Mouse (Mus musculus) limb, embryonic 12.5 days (tissue): ENCODE measurements around the gene Rab3a. TPM values are rescaled to one million over a fixed set of nuclear protein-coding genes. Genes with fewer than 3 reads are reported as not detected.

Source experiments
- ATAC-seq: fragments of 200-750 bp; cut with Nextera tagmentation; 2 replicates; pipeline ENCODE4 v1.8.0; 2017; ENCODE audit warnings: low read depth, moderate TSS enrichment; ENCODE audit not compliant: insufficient number of reproducible peaks, insufficient read depth, low FRiP score, low TSS enrichment
- H3K27ac ChIP-seq: fragments of 300-500 bp; sonication (generic); 2 replicates; pipeline ENCODE4 v1.5.1; 2016; ENCODE audit warnings: mild to moderate bottlenecking, moderate library complexity
- H3K27me3 ChIP-seq: fragments of 300-500 bp; sonication (generic); 2 replicates; pipeline ENCODE4 v1.6.1; 2016; ENCODE audit warnings: mild to moderate bottlenecking, moderate library complexity
- H3K36me3 ChIP-seq: fragments of 300-500 bp; sonication (generic); 2 replicates; pipeline ENCODE4 v1.6.1; 2016; ENCODE audit warnings: mild to moderate bottlenecking, moderate library complexity
- H3K4me1 ChIP-seq: fragments of 300-500 bp; sonication (generic); replicated peaks from 2 replicates; pipeline ENCODE4 v1.6.1; 2016
- H3K4me2 ChIP-seq: fragments of 300-500 bp; sonication (generic); 2 replicates; pipeline ENCODE4 v1.6.1; 2016; ENCODE audit warnings: mild to moderate bottlenecking, moderate library complexity
- H3K4me3 ChIP-seq: fragments of 300-500 bp; sonication (generic); replicated peaks from 2 replicates; pipeline ENCODE4 v1.5.1; 2016; ENCODE audit warnings: mild to moderate bottlenecking
- H3K9ac ChIP-seq: fragments of 300-500 bp; sonication (generic); replicated peaks from 2 replicates; pipeline ENCODE4 v1.6.1; 2016; ENCODE audit warnings: mild to moderate bottlenecking, moderate library complexity
- H3K9me3 ChIP-seq: fragments of 300-500 bp; sonication (generic); 2 replicates; pipeline ENCODE4 v1.6.1; 2016; ENCODE audit warnings: mild to moderate bottlenecking, moderate library complexity
- WGBS: fragments of 180-500 bp; shearing (Covaris S2); methylation state at CpG from one replicate; pipeline ENCODE4 v1.1.7; 2016; 5-methylcytosine and 5-hydroxymethylcytosine counted together
- polyA plus RNA-seq: library from polyadenylated mRNA; unstranded; fragments of >200 nt; fragmentation: Nextera tagmentation; extraction: Ambion mirVana; gene quantifications from 2 replicates; pipeline ENCODE4 v1.2.1, GENCODE M21; 2016

Rab3a gene
- 13.7 and 13.8 TPM in 2 replicates for polyA plus RNA-seq

GRCm38 (mm10) chr8:70754043-70754870, at the start of gene Rab3a:
Rab3a (plus strand) TSS chr8:70754679.
- Histone ChIP-seq H3K36me3 (peaks cover 26% of the 10 kb centered on the region), H3K9ac (peak within 1 kb of the TSS; percentile 79), H3K4me1 (peaks cover 34% of the 10 kb centered on the region), H3K27me3 (peaks cover 6% of the 10 kb centered on the region), H3K4me3 (peak within 1 kb of the TSS; percentile 69), H3K4me2 (peak within 1 kb of the TSS; percentile 96), H3K9me3 (no peaks in the 10 kb centered on the region), H3K27ac (peak within 1 kb of the TSS; percentile 82)
- WGBS = 8% methylated on average over 37 of the region's 37 CpGs
- peak; percentile 97 for ATAC-seq

GRCm38 (mm10) chr8:70708281-70708680, 46.2 kb upstream of the Rab3a start:
- Histone ChIP-seq H3K9me3 (0 out of 2 replicates have a peak, but pooled peaks cover 4% of the 10 kb centered on the region), H3K27ac (no peak overlapping the region), H3K4me3 (no peak overlapping the region), H3K36me3 (peaks cover 4% of the 10 kb centered on the region; the same call in 1 of the 2 replicates), H3K9ac (no peak overlapping the region), H3K4me2 (no peak overlapping the region), H3K4me1 (no peaks in the 10 kb centered on the region), H3K27me3 (no peaks in the 10 kb centered on the region)
- no peak for ATAC-seq
- WGBS = 89% methylated on average over 14 of the region's 14 CpGs

DNA sequence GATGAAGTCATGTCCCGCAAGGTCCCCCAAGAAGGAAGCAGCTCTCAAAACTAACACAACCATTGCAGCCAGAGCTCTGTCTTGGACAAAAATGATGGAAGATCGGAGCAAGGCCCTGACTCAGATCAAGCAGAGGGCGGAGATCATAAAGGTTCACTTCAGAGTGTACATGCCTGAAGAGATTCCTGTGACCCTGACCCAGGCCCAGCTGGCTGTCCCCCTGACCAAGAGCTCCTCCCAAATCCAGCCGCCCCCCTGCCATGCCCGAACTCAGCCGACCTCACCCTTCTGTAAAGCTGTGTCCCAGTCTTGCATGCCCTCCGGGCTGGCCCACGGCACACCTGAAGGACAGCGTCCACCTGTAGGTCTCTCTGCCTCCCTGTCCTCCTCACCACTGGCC, 44.7 kb upstream of the Rab3a start:
- Histone ChIP-seq H3K27me3 (no peaks in the 10 kb centered on the region), H3K4me1 (no peaks in the 10 kb centered on the region), H3K4me2 (no peak overlapping the region), H3K36me3 (no peaks in the 10 kb centered on the region), H3K4me3 (no peak overlapping the region), H3K27ac (no peak overlapping the region), H3K9me3 (0 out of 2 replicates have a peak, but pooled peaks cover 4% of the 10 kb centered on the region), H3K9ac (no peak overlapping the region)
- WGBS = 88% methylated on average over 9 of the region's 9 CpGs
- ATAC-seq = no peak

GRCm38 (mm10) chr8:70710296-70710695, 44.2 kb upstream of the Rab3a start:
- H3K9ac ChIP-seq = no peak overlapping the region
- no peak overlapping the region for H3K4me3 ChIP-seq
- no peaks in the 10 kb centered on the region for H3K4me1 ChIP-seq
- no peaks in the 10 kb centered on the region for H3K27me3 ChIP-seq
- 88% methylated on average over 1 of the region's 1 CpGs for WGBS
- no peak overlapping the region for H3K4me2 ChIP-seq
- no peak overlapping the region for H3K27ac ChIP-seq
- no peaks in the 10 kb centered on the region for H3K36me3 ChIP-seq
- 0 out of 2 replicates have a peak, but pooled peaks cover 4% of the 10 kb centered on the region for H3K9me3 ChIP-seq
- ATAC-seq = no peak

GRCm38 (mm10) chr8:70711041-70711440, 43.4 kb upstream of the Rab3a start:
- H3K9me3 ChIP-seq = 0 out of 2 replicates have a peak, but pooled peaks cover 4% of the 10 kb centered on the region
- H3K27me3 ChIP-seq = no peaks in the 10 kb centered on the region
- H3K4me3 ChIP-seq = no peak overlapping the region
- H3K9ac ChIP-seq = no peak overlapping the region
- H3K27ac ChIP-seq = no peak overlapping the region
- H3K4me2 ChIP-seq = no peak overlapping the region
- H3K36me3 ChIP-seq = no peaks in the 10 kb centered on the region
- 87% methylated on average over 11 of the region's 11 CpGs for WGBS
- no peaks in the 10 kb centered on the region for H3K4me1 ChIP-seq
- ATAC-seq = no peak

DNA sequence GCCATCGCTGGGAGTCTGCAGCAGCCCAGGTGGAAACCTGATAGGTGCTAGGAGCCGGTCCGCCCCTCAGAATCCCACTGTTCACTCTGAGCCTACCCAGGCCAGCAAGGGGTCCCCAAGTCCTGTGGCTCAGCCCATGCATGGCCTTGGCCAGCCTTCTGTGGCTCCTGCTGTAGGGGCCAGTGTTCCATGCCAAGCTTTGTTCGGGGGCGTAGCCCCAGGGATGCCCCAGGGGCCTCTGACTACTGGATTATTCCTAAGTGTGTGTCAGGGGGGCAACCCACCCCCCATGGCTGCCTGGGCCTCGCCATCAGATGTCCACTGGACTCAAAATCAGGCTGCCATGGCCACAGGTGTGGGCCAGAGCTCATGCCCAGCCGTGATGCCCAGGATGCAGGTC, 40.5 kb upstream of the Rab3a start:
- Histone ChIP-seq H3K4me2 (no peak overlapping the region), H3K4me1 (no peaks in the 10 kb centered on the region), H3K9ac (no peak overlapping the region), H3K27ac (no peak overlapping the region; the same call in 1 of the 2 replicates), H3K4me3 (no peak overlapping the region), H3K27me3 (no peaks in the 10 kb centered on the region), H3K9me3 (no peaks in the 10 kb centered on the region), H3K36me3 (no peaks in the 10 kb centered on the region)
- 74% methylated on average over 7 of the region's 7 CpGs for WGBS
- no peak for ATAC-seq

GRCm38 (mm10) chr8:70715086-70715485, 39.4 kb upstream of the Rab3a start:
- no peak for ATAC-seq
- Histone ChIP-seq H3K9ac (no peak overlapping the region), H3K27me3 (peaks cover 4% of the 10 kb centered on the region; the same call in 1 of the 2 replicates), H3K36me3 (no peaks in the 10 kb centered on the region), H3K4me2 (no peak overlapping the region), H3K4me1 (no peaks in the 10 kb centered on the region), H3K4me3 (no peak overlapping the region), H3K9me3 (no peaks in the 10 kb centered on the region), H3K27ac (no peak overlapping the region)
- 55% methylated on average over 2 of the region's 2 CpGs for WGBS

- 82% methylated on average over 40 of the region's 40 CpGs for WGBS
- H3K4me3 ChIP-seq = no peak overlapping the region
- ATAC-seq = no peak
Measured at GRCm38 (mm10) chr8:70716521-70717400, 37.7 kb upstream of the Rab3a start.

GRCm38 (mm10) chr8:70718297-70718696, 36.2 kb upstream of the Rab3a start, which contains the start of gene Gm3336:
Gm3336 (plus strand) TSS chr8:70718543.
- H3K27ac ChIP-seq = no peak within 1 kb of the TSS
- H3K9me3 ChIP-seq = no peaks in the 10 kb centered on the region
- no peaks in the 10 kb centered on the region for H3K4me1 ChIP-seq
- H3K4me3 ChIP-seq = no peak within 1 kb of the TSS
- WGBS = 3% methylated on average over 19 of the region's 19 CpGs
- H3K27me3 ChIP-seq = peaks cover 4% of the 10 kb centered on the region; the same call in 1 of the 2 replicates
- no peak within 1 kb of the TSS for H3K4me2 ChIP-seq
- no peak within 1 kb of the TSS for H3K9ac ChIP-seq
- no peak; the same call in 1 of the 2 replicates for ATAC-seq
- no peaks in the 10 kb centered on the region for H3K36me3 ChIP-seq

More at GRCm38 (mm10) chr8:70716521-70717400, 37.7 kb upstream of the Rab3a start:
- Histone ChIP-seq H3K27me3 (peaks cover 4% of the 10 kb centered on the region; the same call in 1 of the 2 replicates), H3K4me1 (no peaks in the 10 kb centered on the region), H3K36me3 (no peaks in the 10 kb centered on the region), H3K27ac (no peak overlapping the region), H3K9ac (no peak overlapping the region), H3K9me3 (no peaks in the 10 kb centered on the region), H3K4me2 (no peak overlapping the region)

DNA sequence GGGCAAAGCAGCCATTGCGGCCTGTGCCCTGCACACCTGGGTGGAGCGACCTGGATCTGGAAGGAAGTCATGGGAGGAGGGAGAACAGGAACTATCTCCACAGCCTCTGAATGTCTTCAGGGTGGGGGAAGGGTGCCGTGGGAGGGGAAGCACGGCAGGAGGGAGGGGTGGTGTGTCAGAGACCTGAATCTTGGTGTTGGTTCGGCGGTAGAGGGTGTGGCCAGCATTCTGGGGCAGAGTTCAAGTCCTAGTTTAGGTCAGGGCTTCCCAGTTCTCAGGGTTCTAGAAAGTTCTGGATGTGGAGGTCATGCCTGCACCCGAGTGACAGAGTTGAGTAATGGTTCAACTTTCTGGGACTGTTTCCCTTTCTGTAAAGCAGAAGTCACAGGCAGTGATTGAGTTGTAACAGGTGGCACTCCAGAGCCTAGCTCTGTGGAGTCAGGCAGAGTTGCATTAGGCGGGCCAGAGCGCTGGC, 34.6 kb upstream of the Rab3a start:
- no peak overlapping the region for H3K4me2 ChIP-seq
- H3K27ac ChIP-seq = no peak overlapping the region
- H3K4me1 ChIP-seq = no peaks in the 10 kb centered on the region
- ATAC-seq = no peak
- no peaks in the 10 kb centered on the region for H3K36me3 ChIP-seq
- H3K27me3 ChIP-seq = peaks cover 8% of the 10 kb centered on the region; the same call in 1 of the 2 replicates
- H3K9ac ChIP-seq = no peak overlapping the region
- H3K4me3 ChIP-seq = no peak overlapping the region
- H3K9me3 ChIP-seq = no peaks in the 10 kb centered on the region
- 63% methylated on average over 9 of the region's 9 CpGs for WGBS

DNA sequence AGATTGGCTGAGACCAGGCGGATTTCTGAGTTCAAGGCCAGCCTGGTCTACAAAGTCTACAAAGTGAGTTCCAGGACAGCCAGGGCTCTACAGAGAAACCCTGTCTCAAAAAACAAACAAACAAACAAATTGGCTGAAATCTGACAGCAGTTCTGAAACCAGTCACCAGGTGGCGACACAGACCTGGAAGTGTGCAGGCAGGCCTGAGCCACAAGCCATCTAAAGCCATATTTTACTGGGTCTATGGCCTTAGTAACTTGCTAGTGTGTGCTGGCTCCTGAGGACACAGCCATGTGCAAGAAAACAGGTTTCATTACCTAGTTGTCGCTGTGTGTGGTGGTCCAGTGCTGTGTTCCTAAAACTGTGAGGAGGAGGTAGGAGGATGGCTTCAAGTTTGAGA, 33.7 kb upstream of the Rab3a start:
- peaks cover 11% of the 10 kb centered on the region for H3K27me3 ChIP-seq
- ATAC-seq = peak; percentile 23; the same call in 1 of the 2 replicates
- H3K9me3 ChIP-seq = no peaks in the 10 kb centered on the region
- no peak overlapping the region; the same call in 1 of the 2 replicates for H3K9ac ChIP-seq
- H3K36me3 ChIP-seq = no peaks in the 10 kb centered on the region
- H3K4me2 ChIP-seq = no peak overlapping the region
- no peak overlapping the region for H3K27ac ChIP-seq
- H3K4me3 ChIP-seq = no peak overlapping the region
- WGBS = 6% methylated on average over 3 of the region's 3 CpGs
- H3K4me1 ChIP-seq = no peaks in the 10 kb centered on the region
